Mouse (Mus musculus) hindbrain, embryonic 13.5 days (tissue): Measurements from ENCODE around the gene Wnk4. TPM values are rescaled to one million over a fixed set of nuclear protein-coding genes. Genes with fewer than 3 reads are reported as not detected.

Experiments
- ATAC-seq: fragments of 200-750 bp; cut with Nextera tagmentation; 2 replicates; pipeline ENCODE4 v1.8.0; 2017; ENCODE audit warnings: moderate TSS enrichment; ENCODE audit not compliant: low FRiP score
- H3K27ac ChIP-seq: fragments of 300-500 bp; sonication (generic); 2 replicates; pipeline ENCODE4 v1.5.1; 2015; ENCODE audit warnings: inconsistent platforms, mild to moderate bottlenecking, moderate library complexity
- H3K27me3 ChIP-seq: fragments of 300-500 bp; sonication (generic); 2 replicates; pipeline ENCODE4 v1.6.1; 2015; ENCODE audit warnings: mild to moderate bottlenecking, inconsistent platforms
- H3K36me3 ChIP-seq: fragments of 300-500 bp; sonication (generic); 2 replicates; pipeline ENCODE4 v1.6.1; 2015; ENCODE audit warnings: mild to moderate bottlenecking, inconsistent platforms
- H3K4me1 ChIP-seq: fragments of 300-500 bp; sonication (generic); replicated peaks from 2 replicates; pipeline ENCODE4 v1.6.1; 2015; ENCODE audit warnings: inconsistent platforms
- H3K4me2 ChIP-seq: fragments of 300-500 bp; sonication (generic); 2 replicates; pipeline ENCODE4 v1.6.1; 2015; ENCODE audit warnings: inconsistent platforms, mild to moderate bottlenecking, moderate library complexity
- H3K4me3 ChIP-seq: fragments of 300-500 bp; sonication (generic); 2 replicates; pipeline ENCODE4 v1.5.1; 2015; ENCODE audit warnings: mild to moderate bottlenecking, inconsistent platforms
- H3K9ac ChIP-seq: fragments of 300-500 bp; sonication (generic); 2 replicates; pipeline ENCODE4 v1.6.1; 2015; ENCODE audit warnings: mild to moderate bottlenecking, inconsistent platforms
- H3K9me3 ChIP-seq: fragments of 300-500 bp; sonication (generic); 2 replicates; pipeline ENCODE4 v1.6.1; 2016; ENCODE audit warnings: inconsistent platforms
- WGBS: fragments of 180-500 bp; shearing (Covaris S2); methylation state at CpG from one replicate; pipeline ENCODE4 v1.1.7; 2015; 5-methylcytosine and 5-hydroxymethylcytosine counted together
- polyA plus RNA-seq: library from polyadenylated mRNA; unstranded; fragments of >200 nt; fragmentation: Nextera tagmentation; extraction: Ambion mirVana; gene quantifications from 2 replicates; pipeline ENCODE4 v1.2.1, GENCODE M21; 2015

Wnk4 gene
- polyA plus RNA-seq, 1 experiment from 2014 or later, result 7.0 TPM

DNA sequence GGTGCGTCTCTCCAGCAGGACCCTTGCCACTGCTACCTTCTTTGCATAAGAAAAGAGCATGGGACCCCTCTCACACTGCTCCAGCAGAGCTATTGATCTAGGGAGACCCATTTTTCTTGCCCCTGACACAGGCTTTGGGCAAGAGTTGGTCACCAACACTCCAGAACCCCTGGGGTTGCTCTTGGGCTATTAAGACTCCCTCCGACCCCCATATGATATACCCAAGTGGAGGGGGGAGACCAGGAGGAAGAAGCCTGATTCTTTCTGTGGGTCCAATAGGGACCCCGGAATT lies 3.6 kb downstream of the Wnk4 start:
- Histone ChIP-seq H3K36me3 (0 out of 2 replicates have a peak, but pooled peaks cover 4% of the 10 kb centered on the region), H3K9me3 (no peaks in the 10 kb centered on the region), H3K9ac (no peak overlapping the region), H3K27ac (no peak overlapping the region), H3K4me1 (peaks cover 50% of the 10 kb centered on the region), H3K27me3 (peaks cover 89% of the 10 kb centered on the region), H3K4me3 (no peak overlapping the region), H3K4me2 (no peak overlapping the region)
- WGBS, result 4% methylated on average over 3 of the region's 3 CpGs
- no peak for ATAC-seq

DNA sequence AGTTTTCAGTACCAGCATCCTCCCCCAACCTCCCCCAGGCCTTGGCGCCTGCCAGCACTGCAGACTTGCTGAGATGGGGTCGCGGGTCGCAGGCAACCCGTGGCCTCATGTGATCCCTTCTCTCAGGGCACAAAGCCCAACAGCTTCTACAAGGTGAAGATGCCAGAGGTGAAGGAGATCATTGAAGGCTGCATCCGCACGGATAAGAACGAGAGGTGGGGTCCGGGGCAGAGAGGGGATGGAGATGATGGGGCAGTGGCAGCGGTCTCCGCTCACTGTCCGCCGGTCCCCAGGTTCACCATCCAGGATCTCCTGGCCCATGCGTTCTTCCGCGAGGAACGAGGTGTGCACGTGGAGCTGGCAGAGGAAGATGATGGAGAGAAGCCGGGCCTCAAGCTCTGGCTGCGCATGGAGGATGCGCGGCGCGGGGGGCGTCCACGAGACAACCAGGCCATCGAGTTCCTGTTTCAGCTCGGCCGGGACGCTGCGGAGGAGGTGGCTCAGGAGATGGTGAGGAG lies 4.6 kb downstream of the Wnk4 start:
- H3K4me3 ChIP-seq, result peak overlapping the region; percentile 34
- peaks cover 80% of the 10 kb centered on the region for H3K27me3 ChIP-seq
- H3K9me3 ChIP-seq, result no peaks in the 10 kb centered on the region
- peaks cover 48% of the 10 kb centered on the region for H3K4me1 ChIP-seq
- no peak for ATAC-seq
- H3K36me3 ChIP-seq, result no peaks in the 10 kb centered on the region
- H3K27ac ChIP-seq, result no peak overlapping the region
- H3K9ac ChIP-seq, result peak overlapping the region; percentile 49
- H3K4me2 ChIP-seq, result peak overlapping the region; percentile 59
- WGBS, result 1% methylated on average over 31 of the region's 31 CpGs

DNA sequence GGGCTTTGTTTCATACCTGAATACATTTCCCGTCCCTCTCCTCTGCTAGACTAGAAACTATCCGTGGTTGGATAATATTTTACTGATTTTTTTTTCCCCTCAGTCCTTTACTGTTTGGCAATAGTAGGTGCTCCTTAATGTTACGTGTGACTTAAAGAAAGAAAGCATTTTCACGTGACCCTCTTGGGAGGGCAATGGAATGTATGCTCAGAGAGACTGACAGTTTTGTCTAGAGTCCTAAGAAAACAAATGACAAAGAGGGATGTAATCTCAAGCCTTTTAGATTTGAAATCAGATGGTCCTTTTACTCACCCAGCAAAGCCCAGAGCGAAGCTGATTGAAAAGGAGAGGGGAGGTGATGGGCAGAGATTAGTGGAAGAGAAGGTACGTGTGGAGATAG lies 5.5 kb downstream of the Wnk4 start:
- Histone ChIP-seq H3K9me3 (no peaks in the 10 kb centered on the region), H3K27ac (no peak overlapping the region), H3K4me2 (peak overlapping the region; percentile 59; the same call in 1 of the 2 replicates), H3K36me3 (no peaks in the 10 kb centered on the region), H3K9ac (no peak overlapping the region), H3K4me3 (no peak overlapping the region), H3K4me1 (peaks cover 40% of the 10 kb centered on the region), H3K27me3 (peaks cover 71% of the 10 kb centered on the region)
- ATAC-seq, result no peak
- WGBS, result 20% methylated on average over 6 of the region's 6 CpGs

DNA sequence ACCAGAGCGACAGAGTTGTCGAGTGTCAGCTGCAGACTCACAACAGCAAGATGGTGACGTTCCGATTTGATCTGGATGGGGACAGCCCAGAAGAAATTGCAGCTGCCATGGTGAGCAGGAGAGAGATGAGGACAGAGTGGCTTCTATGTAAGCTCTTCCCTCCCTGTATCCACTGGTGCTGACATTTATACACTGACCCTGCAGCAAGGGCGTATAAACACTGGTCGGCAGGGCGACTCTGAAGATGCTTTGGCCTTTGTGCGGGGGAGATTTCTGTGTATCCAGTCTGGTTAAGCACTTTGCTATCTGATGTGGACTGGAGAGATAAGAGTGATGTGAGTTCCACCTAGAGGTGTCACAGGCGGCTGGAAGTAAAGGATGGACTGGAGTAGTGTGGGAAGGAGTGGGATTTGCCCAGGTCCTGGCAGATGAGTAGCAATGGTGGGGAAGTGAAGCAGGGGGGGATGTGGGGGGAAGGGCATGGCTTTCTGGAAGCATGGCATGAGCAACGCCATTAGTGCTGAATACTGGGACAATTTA lies 9.3 kb downstream of the Wnk4 start:
- Histone ChIP-seq H3K36me3 (no peaks in the 10 kb centered on the region), H3K4me3 (no peak overlapping the region), H3K4me2 (peak overlapping the region; percentile 23; the same call in 1 of the 2 replicates), H3K9ac (peak overlapping the region; percentile 39; the same call in 1 of the 2 replicates), H3K27ac (peak overlapping the region; percentile 76), H3K9me3 (no peaks in the 10 kb centered on the region), H3K4me1 (peaks cover 16% of the 10 kb centered on the region), H3K27me3 (peaks cover 36% of the 10 kb centered on the region)
- ATAC-seq, result no peak
- 34% methylated on average over 10 of the region's 10 CpGs for WGBS

DNA sequence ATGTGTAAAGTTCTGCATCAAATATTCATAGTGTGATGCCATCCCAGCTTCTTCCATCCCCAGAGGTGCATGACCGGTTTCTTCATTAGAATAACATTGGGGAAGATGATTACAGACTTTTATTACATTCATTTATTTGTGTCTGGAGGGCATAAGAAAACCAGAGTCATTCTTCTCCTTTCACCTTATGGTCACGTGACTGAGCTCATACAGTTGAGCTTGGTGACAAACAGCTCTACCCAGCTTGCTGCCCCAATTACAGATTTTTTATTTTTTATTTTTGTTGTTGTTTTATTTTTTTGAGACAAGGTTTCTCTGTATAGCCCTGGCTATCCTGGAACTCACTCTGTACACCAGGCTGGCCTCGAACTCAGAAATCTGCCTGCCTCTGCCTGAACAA lies 12.1 kb downstream of the Wnk4 start:
- Histone ChIP-seq H3K9ac (no peak overlapping the region), H3K36me3 (peaks cover 4% of the 10 kb centered on the region)

DNA sequence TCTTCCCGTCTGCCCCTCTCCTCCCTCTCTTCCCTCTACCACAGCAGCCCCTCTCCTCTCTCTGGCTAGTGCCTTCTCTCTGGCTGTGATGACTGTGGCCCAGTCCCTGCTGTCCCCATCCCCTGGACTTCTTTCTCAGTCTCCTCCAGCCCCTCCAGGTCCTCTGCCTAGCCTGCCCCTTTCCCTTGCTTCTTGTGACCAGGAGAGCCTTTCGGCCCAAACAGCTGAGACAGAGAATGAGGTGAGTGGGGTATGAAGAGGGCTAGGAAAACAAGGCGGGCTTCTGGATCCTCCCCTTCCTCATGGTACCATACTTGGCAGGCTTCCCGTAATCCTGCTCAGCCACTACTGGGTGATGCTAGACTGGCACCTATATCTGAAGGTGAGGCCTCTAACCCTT lies 14.9 kb downstream of the Wnk4 start:
- peaks cover 13% of the 10 kb centered on the region; the same call in 1 of the 2 replicates for H3K27me3 ChIP-seq
- no peaks in the 10 kb centered on the region for H3K9me3 ChIP-seq
- H3K4me2 ChIP-seq, result no peak overlapping the region
- ATAC-seq, result no peak
- 79% methylated on average over 4 of the region's 4 CpGs for WGBS
- H3K9ac ChIP-seq, result no peak overlapping the region
- peaks cover 30% of the 10 kb centered on the region for H3K4me1 ChIP-seq
- H3K4me3 ChIP-seq, result no peak overlapping the region
- H3K36me3 ChIP-seq, result peaks cover 4% of the 10 kb centered on the region
- no peak overlapping the region for H3K27ac ChIP-seq

More for the DNA sequence above, 12.1 kb downstream of the Wnk4 start:
- H3K27ac ChIP-seq, result no peak overlapping the region
- ATAC-seq, result no peak
- WGBS, result 81% methylated on average over 3 of the region's 3 CpGs
- no peak overlapping the region for H3K4me2 ChIP-seq
- H3K4me1 ChIP-seq, result peaks cover 24% of the 10 kb centered on the region
- H3K4me3 ChIP-seq, result no peak overlapping the region
- no peaks in the 10 kb centered on the region for H3K9me3 ChIP-seq
- H3K27me3 ChIP-seq, result peaks cover 20% of the 10 kb centered on the region

DNA sequence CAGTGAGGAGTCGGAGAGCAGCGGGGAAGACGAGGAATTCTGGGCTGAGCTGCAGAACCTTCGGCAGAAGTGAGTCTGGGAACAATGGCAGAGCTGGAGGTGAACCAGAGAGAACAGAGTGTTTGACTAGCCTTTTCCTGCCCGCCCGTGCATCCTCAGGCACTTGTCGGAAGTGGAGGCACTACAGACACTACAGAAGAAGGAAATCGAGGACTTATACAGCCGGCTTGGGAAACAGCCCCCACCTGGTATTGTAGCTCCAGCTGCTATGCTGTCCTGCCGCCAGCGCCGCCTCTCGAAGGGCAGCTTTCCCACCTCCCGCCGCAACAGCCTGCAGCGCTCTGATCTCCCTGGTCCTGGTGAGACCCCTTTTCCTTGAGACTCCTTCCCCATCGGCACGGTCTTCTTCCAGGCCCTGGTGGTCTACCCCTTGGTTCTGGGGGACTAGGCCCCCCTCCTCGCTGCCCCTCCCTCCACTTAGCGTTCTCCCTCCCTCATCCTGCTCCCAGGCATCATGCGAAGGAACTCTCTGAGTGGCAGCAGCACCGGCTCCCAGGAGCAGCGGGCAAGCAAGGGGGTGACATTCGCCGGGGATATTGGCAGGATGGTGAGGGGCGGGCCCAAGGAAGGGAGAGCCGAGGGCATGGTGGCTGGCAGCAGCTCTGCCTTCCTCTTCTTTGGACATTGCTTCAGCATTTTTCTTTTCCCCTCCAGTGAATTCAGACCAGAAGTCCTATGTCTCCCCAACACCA lies 16.1 kb downstream of the Wnk4 start:
- Histone ChIP-seq H3K27ac (no peak overlapping the region), H3K4me1 (peaks cover 30% of the 10 kb centered on the region), H3K36me3 (peaks cover 4% of the 10 kb centered on the region), H3K4me3 (peak overlapping the region; percentile 9; the same call in 1 of the 2 replicates), H3K9ac (peak overlapping the region; percentile 46), H3K9me3 (no peaks in the 10 kb centered on the region), H3K27me3 (peaks cover 18% of the 10 kb centered on the region; the same call in 1 of the 2 replicates), H3K4me2 (peak overlapping the region; percentile 91)
- WGBS, result 33% methylated on average over 27 of the region's 27 CpGs
- ATAC-seq, result no peak

DNA sequence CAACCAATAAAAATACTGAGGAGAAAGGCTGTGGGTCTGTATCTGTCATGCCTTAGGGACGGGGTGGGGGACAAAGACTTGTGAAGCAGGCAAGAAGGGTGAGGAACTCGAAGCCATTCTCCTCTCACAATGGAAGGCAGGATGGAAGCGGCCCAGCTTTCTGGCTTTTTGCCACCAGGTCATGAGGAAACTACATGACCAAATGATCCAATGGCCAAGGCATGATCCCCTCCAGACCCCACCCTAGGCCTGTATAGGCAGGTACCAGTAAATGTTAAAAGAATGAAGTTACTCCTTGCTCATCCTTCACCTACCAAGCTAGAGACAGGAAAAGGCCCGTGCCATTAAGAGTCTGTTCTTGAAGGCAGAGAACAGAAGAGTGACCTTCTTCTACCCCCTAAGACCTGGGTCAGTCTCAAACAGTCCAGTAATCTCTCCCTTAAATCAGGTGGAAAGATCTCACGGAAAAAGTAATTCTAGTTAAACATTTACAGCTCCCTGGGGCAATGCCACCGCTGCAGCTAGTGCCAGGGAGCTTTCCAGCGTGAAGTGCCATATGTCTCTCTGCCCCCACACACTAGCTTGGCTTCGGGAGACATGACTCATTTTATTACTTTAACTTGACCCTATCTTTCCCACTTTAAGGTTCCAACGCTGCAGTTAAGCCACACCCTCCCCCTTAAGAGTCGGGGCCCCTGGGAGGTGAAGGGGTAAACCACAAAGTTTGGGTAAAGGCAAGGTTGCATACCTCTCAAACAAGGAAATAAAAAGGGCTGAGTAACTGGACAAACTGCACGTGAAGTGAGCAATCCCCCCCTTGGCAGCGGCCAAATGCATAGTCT lies 17.2 kb downstream of the Wnk4 start:
- Histone ChIP-seq H3K9me3 (no peaks in the 10 kb centered on the region), H3K4me1 (peaks cover 30% of the 10 kb centered on the region)
- WGBS, result 75% methylated on average over 12 of the region's 12 CpGs

DNA sequence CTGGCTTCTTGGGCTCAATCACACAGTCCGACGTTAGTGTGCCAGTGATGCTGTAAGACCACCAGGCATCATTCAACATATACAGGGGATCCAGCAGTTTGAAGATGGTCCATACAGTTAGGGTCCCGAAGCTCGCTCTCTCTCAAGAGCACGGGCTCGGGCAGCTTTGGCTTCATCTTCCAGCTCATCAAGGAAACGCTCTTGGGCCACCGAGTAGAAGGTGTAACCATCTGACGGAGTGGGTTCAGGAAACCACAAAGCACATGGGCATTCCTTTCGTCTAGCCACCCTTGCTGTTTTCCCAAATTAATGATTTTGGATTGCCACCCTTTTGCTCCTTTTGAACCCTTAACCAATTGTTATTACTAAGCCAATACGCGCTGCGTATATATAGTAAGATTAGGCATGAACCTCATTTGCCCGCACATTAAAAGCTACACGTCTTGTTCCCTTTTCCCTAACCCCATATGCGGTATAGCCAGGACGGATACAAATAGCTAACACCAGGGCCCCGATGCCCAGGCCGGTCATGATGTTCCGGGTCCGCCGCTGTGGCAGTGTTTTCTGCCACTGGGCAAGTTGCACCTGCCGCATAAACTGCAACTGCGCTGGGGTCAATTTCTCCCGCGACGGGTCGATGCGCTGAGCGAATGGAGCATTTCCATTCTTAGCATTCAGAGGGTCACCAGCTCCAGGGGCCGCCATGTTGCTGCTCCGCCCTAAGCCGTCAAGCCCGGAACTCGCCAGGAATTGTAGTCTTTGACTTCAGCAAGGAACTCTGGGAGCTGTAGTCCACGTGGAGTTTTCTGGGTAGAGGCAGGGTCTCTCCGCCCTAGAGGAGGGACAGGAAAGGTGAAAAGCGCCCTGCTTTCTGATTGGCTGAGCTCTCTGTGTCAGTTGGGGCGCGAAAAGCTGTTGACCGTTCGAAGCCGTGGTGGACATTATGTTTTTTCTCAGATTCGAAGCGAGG lies 18.1 kb downstream of the Wnk4 start, which contains the start of the genes Cntd1 and Coa3:
Gene Cntd1, plus strand, starts transcription at position 790 of the 970 bp plus-strand sequence.
Gene Coa3, minus strand, starts transcription at position 892 of the 970 bp plus-strand sequence.
- Histone ChIP-seq H3K36me3 (peaks cover 4% of the 10 kb centered on the region), H3K27ac (peak within 1 kb of the TSS; percentile 80), H3K9ac (peak within 1 kb of the TSS; percentile 89), H3K4me2 (peak within 1 kb of the TSS; percentile 91), H3K9me3 (no peaks in the 10 kb centered on the region), H3K4me3 (peak within 1 kb of the TSS; percentile 82), H3K4me1 (peaks cover 30% of the 10 kb centered on the region), H3K27me3 (peaks cover 18% of the 10 kb centered on the region; the same call in 1 of the 2 replicates)
- WGBS, result 11% methylated on average over 45 of the region's 45 CpGs
- ATAC-seq, result peak; percentile 98

More for the DNA sequence above, 17.2 kb downstream of the Wnk4 start:
- Histone ChIP-seq H3K36me3 (peaks cover 4% of the 10 kb centered on the region), H3K27ac (no peak overlapping the region), H3K4me3 (peak overlapping the region; percentile 82), H3K27me3 (peaks cover 18% of the 10 kb centered on the region; the same call in 1 of the 2 replicates), H3K4me2 (peak overlapping the region; percentile 91), H3K9ac (peak overlapping the region; percentile 89)
- no peak for ATAC-seq

DNA sequence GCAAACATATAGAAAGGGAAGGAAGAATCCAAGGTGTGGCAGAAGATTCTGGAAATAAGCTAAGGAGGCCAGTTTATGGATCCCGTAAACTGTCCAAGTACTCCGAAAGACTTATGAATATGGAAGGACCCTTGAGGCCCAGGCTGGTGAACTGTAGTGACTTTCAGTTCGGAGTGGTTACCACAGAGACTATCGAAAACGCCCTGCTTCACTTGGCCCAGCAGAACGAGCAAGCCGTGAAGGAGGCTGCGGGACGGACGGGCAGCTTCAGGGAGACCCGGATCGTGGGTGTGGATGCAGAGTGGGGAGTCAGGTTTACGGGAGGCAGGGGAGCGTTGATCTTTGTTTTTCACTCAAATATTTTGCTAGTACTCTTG lies 18.8 kb downstream of the Wnk4 start:
- Histone ChIP-seq H3K9me3 (no peaks in the 10 kb centered on the region), H3K4me2 (peak overlapping the region; percentile 91), H3K4me1 (peaks cover 30% of the 10 kb centered on the region), H3K9ac (no peak overlapping the region), H3K27ac (no peak overlapping the region), H3K4me3 (peak overlapping the region; percentile 82), H3K36me3 (peaks cover 4% of the 10 kb centered on the region), H3K27me3 (peaks cover 18% of the 10 kb centered on the region; the same call in 1 of the 2 replicates)
- ATAC-seq, result peak; percentile 19; the same call in 1 of the 2 replicates
- 62% methylated on average over 14 of the region's 14 CpGs for WGBS

DNA sequence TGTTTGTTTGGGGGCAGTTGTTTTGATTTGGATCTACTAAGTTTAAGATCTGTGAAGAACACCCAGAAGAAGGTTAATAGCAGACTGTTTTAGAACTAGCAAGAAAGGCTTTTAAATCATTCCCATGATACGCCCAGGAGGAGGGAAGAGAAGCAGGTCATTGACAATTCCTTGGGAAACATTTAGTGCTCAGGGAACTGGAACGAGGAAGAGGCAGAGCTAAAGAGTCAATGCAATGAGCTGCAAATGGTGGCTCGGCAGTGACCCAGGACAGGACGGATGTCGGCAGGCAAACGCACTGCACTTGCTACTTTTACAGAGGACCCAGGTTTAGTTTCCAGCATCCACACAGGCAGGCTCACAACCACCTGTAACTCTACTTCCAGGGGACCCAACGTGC lies 20.5 kb downstream of the Wnk4 start:
- no peak overlapping the region for H3K9ac ChIP-seq
- ATAC-seq, result no peak
- no peak overlapping the region for H3K4me2 ChIP-seq
- no peaks in the 10 kb centered on the region for H3K9me3 ChIP-seq
- H3K27ac ChIP-seq, result no peak overlapping the region
- H3K4me1 ChIP-seq, result peaks cover 30% of the 10 kb centered on the region
- peaks cover 4% of the 10 kb centered on the region for H3K36me3 ChIP-seq
- 41% methylated on average over 7 of the region's 7 CpGs for WGBS
- H3K27me3 ChIP-seq, result peaks cover 18% of the 10 kb centered on the region; the same call in 1 of the 2 replicates
- no peak overlapping the region for H3K4me3 ChIP-seq
